Mouse (Mus musculus) CH12.LX (cell line): ENCODE measurements at regions not wholly inside any gene's neighbourhood (a gene's known extent, or its start where the extent isn't known, plus 50 kb on each side); places are given as distances from the start of the nearest gene placed in this dataset.

Experiments used
- CTCF ChIP-seq, 2 experiments: IDR thresholded peaks in 1 of 2; conservative IDR thresholded peaks in 1 of 2; 2 replicates each; pipeline ENCODE4 v1.5.1; 2011 to 2012; ENCODE audit warnings: low read depth in 2 of 2, low read length in 2 of 2, improper control_type of control experiment in 1 of 2, inconsistent platforms in 1 of 2, mild to moderate bottlenecking in 1 of 2, moderate library complexity in 1 of 2
- ELF1 ChIP-seq: IDR thresholded peaks from 2 replicates; pipeline ENCODE4 v1.6.1; 2014; ENCODE audit warnings: low read depth, mild to moderate bottlenecking, inconsistent platforms, low read length, improper control_type of control experiment
- ETS1 ChIP-seq: conservative IDR thresholded peaks from 2 replicates; pipeline ENCODE4 v1.6.1; 2012; ENCODE audit warnings: low read depth, mild to moderate bottlenecking, inconsistent platforms, low read length, improper control_type of control experiment, moderate library complexity
- POLR2A ChIP-seq: IDR thresholded peaks from 2 replicates; pipeline ENCODE4 v1.6.1; 2011; ENCODE audit warnings: low read depth, mild to moderate bottlenecking, improper control_type of control experiment, low read length
- RAD21 ChIP-seq: IDR thresholded peaks from 2 replicates; pipeline ENCODE4 v1.6.1; 2011; ENCODE audit warnings: low read depth, mild to moderate bottlenecking, low read length, improper control_type of control experiment, moderate library complexity

- TF ChIP-seq POLR2A (no peak), ETS1 (no peak), CTCF (conservative IDR thresholded peaks at IDR 0.05 in 1 of 2, IDR thresholded peaks at IDR 0.05 in 1 of 2; ENCODE audit: low read depth in 2 of 2, low read length in 2 of 2) (no peak), ELF1 (no peak), RAD21 (no peak)
Observed at GRCm38 (mm10) chr16:65250426-65250825, 144.8 kb upstream of the Htr1f start.
